Mouse (Mus musculus): ENCODE data around the gene Dtx3l.

DNA sequence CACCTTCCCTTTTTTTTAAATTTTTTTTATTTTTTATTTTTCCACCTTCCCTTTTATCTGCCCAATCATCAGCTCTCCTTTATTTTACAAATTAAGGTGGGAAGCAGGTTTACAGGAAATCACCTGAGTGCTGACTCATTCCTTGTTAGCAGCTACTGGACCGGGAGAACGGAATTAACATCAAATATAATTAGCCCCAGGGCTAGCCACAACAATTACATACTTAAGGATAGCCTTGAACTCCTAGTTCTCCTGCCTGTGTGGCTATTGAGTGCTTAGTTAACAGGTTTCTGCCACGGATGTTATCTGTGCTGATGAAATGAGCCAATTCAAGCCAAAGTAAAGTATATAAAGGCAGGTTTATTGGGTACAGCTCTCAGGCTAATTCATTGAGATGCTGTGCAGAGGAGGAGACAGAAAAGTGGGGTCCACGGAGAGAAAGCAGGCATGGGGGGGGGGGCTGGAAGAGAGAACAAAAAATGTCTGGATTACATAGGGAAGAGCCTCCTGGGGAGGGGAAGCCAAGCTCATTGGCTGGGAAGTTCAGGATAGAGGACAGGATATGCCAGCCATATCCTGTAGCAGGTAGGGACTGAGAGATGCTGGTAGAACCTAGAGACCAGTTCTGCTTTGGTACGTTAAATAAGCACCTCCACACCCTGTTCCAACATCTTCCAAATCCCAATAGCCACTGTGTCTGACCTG is 27.6 kb upstream of the Dtx3l start:
- no peak for TF ChIP-seq CTCF (IDR thresholded peaks at IDR 0.05; ENCODE audit: borderline replicate concordance, control insufficient read depth, extremely low read depth, insufficient read depth, low read length, poor library complexity)
- TF ChIP-seq POLR2A (IDR thresholded peaks at IDR 0.05; ENCODE audit: control insufficient read depth, extremely low read depth, insufficient read depth, low read length, poor library complexity), result no peak
